Mouse (Mus musculus): ENCODE data around the gene Ikzf1. TPM values are rescaled to one million over a fixed set of nuclear protein-coding genes. Genes with fewer than 3 reads are reported as not detected.

Gene Ikzf1
- total RNA-seq (2021): 1 to 10 TPM; 3.2 to 3.9 TPM
- long read RNA-seq, experiment 1, full-length matches to known transcripts: 2 of 5 reads
- long read RNA-seq, experiment 1, partial matches to known transcripts: 0 of 5 reads
- long read RNA-seq, experiment 1, other reads (novel, unspliced or antisense): 3 of 5 reads
- long read RNA-seq, experiment 2, full-length matches to known transcripts: 4 of 6 reads
- long read RNA-seq, experiment 2, partial matches to known transcripts: 1 of 6 reads
- long read RNA-seq, experiment 2, other reads (novel, unspliced or antisense): 1 of 6 reads

DNA sequence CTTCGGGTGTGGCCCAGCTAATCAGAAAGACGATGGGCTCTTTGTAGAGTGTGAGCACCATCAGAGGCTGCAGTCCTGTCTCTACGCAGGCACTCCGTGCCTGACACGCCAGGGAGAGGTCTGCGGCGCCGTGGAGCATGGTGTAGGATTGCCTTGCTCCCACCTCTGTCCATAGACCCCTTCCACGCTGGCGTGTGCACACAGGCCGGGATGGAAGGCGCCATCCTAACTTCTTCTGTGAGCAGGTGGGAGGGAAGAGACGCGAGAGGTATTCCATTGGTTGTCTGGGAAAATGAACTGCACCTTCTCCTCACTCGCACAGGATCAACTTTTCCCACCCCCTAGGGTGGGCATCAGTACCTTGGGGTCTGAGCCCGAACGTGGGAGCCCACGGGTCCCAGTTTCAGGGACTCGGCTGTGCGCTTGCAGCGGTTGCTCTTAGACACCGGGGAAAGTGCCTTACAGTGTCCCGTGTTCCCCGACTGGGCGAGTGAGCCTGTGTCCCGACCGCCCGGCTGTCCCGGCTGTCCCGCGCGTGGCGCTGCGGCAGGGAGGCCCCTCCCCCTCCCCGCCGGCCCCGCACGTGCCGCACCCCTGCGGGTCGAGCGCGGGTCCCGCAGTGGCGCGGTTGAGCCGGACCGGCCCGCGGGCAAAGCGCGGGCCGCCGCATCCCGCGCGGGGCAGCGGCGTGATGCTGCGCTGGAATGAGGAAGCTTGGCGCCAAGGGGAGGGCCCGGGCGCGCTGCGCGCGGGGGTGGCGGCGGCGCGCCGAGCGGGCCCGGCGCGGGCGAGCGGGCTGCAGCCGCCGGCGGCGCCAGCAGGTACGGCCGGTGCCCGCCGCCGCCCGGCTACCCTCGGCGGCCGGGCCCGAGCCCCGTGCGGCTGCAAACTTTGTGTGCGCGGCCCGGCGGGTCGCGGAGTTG lies at the start of gene Ikzf1:
Gene Ikzf1, plus strand, starts transcription at position 74 of the 923 bp plus-strand sequence.
- no peak for DNase-seq (ENCODE audit: low spot score in 2 of 2)

DNA sequence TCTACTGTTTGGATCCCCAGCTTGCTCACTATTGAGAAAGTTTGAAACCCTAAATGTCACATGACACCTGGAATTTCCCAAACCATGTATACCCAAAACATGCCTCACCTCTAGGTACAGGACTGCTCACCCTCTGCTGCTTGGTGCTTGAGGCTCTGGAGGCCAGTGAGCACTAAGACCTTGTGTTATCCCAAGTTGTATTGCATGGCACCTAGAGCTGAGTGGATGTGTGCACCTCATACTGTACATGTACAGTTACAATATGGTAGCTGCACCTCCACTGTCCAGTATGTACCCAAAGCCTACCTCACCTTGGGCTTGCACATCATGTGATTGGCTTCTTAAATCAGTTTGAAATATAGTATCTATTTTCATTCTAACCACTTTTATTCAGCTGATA lies 40.5 kb upstream of the Ikzf1 start:
- DNase-seq (ENCODE audit: low spot score in 2 of 2): no peak

DNA sequence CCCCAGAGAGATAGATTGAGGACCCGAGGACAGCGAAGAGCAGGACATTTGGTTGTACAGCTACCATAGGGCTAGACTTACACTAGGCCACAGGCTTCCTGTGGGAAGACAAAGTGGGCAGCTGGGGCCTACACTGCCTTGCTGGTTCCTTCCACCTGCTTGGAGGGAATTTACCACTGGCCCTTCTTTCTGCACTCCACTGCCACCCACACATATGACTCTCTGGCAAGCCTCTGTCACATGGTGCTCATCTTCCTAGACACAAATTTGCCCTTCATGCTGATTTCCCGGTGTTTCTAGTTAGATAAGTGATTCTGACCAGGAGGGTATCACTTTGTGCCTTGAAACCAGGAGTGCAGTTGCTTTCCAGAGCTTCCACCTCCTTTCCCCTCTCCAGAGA lies 28.4 kb upstream of the Ikzf1 start:
- no peak for DNase-seq (ENCODE audit: low spot score in 2 of 2)

DNA sequence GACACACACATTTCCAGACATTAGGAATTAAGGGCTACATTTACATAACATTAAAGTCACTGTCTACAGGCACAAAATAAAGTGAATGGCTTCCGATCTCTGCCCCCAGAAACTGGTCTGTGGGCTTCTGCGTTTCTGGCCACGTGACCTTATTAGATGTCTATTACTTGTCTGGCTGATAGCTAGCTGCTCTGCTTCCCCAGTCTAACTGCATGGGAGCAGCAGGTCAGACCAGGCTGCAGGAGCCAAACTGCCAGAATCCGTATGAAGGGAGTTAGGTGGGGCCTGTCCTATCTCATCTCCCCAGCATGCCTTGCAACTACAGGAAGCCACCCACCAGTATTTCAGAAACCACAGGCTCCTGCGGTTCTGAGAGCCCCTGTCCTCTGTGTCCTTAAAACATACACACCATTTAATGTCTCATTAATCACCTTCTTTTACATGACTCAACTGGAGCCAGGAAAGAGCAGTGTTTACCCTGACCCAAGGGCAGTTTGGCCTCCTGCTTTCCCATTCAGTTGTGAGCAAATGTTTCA lies 27.7 kb upstream of the Ikzf1 start:
- no peak for DNase-seq (ENCODE audit: low spot score in 2 of 2)

DNA sequence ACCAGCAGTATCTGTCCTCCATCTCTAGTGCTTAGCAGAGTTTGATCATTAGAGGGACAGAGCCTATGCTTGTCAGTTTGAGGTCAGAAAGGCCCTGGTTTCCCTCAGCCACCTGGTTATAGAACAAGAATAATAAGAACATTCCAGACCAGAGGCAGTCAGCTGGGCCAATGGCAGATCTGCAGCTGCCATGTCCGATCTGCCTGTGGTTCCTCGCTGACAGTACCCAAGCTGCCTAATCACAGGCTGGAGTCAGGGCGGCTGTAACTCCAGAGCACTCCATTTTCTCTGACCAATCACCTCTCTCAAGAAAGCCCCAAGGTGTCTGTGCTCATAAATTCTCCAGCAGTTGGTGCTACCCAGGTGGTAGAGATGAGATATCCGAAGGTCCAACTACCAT lies 27.2 kb upstream of the Ikzf1 start:
- DNase-seq (ENCODE audit: low spot score in 2 of 2): no peak

DNA sequence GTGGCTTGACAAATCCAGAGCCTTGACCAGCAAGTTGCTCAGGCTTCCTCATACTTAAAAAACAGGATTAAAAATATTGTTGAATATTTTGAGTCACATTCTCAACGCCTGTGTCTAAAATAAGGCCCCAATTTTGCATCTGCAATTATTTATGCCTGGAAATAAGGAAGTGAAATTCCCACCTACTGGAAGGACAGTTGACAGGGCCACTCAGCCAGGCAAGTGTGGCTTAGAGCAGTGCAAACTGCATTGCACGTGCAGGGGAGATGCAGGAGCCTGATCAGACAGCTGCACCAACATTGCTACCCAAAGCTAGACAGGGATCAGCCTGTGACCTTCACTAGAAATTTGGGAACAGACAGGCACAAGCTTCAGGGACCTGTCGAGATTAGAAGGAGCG lies 26.0 kb upstream of the Ikzf1 start:
- DNase-seq (ENCODE audit: low spot score in 2 of 2): no peak

DNA sequence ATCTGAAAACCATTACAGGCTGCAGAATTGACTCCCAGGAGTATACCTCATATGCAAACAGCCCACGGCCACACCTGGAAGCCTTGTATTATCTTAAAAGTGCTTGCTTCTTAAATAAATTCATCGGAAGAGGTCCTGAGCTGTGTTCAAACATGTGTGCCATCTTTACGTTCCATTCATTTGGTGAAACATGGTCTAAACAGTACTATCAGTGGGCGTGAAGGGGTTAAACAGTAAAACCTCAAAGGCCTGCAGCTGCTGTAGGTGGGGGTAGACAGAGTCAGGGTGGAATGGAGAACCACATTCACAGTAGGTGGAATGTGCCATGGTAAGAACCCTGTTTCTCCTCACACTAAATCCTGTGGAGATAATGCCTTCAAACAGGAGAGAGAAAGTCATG lies 24.2 kb upstream of the Ikzf1 start:
- DNase-seq (ENCODE audit: low spot score in 2 of 2): no peak

DNA sequence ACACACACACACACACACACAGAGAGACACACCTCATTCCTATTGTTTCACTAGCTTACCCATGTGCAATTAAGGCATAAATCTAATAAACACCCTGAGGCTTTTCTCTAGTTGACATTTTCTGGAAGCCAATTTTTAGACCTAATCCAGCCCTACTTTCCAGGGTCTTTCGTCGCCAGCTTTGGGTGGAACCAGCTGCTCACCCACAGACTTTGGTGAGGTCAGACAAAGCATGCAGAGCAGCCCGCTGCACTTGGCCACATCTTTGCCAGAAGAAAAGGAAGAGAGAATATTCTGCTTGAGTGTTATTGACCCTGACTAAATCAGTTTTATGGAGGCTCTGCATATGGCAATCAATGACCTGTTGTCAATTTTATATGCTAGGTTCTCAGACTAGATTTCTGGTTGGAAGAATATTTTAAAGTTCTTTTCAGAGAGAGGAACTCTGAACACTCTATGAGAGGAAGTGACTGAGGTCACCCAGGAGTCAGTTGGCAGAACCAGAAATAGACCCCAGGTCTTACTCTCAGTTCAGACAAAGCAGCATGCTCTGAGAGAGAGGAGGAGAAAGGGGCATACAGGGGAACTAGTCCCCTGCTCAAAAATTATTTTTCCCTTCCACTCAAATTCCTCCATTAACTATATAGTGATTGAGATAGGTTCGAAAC lies 17.4 kb upstream of the Ikzf1 start:
- no peak for DNase-seq (ENCODE audit: low spot score in 2 of 2)

DNA sequence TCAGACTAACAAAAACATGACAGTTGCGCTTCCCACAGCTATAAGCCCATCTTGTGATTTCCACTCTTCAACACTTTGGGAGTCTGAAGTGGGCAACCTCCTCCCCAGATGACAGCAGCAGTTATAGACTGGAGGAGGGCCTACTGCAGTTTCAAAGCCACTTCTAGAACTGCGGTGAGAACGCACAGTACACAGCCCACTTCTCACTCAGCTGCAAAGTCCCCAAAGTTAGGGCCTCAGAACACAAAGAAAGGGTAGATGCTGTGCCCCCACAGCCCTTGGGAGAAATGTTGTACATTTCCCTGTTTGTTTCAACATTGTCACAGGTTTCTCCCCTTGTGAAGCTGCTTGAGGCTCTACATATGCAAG lies 16.9 kb upstream of the Ikzf1 start:
- no peak for DNase-seq (ENCODE audit: low spot score in 2 of 2)

DNA sequence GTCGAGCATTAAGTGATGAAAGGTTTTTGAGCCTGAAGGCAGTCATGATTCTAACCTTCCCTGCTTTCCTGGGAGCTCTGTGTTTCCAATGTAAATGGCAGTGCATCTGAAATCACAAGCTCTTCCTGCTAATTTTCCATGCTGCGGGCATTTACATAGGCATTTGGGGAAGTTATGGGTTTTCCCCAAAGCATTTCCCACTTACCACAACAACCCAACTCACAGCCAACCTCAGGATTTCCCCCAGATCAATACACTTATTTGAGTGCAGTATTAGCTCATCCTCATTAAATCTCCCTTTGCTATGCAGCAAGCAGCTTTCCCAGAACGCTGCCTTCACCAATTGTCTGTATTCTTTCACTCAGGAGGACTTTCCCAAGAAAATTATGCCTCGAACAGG lies 11.8 kb upstream of the Ikzf1 start:
- DNase-seq (ENCODE audit: low spot score in 2 of 2): no peak

DNA sequence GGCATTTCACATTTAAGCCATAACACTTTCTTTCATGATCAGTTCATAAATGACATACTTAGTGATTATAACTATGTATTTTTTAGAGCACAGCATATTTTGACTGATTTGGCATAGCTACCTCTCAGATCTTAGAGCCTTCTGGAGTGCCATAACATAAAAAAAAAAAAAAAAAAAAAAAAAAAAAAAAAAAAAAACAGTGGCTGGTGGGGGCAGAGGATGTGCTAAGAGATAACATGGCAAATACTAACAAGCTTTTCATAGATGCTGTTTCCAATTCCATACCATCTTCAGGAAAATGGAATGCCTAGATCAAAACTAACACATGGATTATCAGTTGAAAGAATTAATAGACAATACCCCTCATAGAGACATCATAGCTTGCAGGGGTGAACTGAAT lies 9.7 kb upstream of the Ikzf1 start:
- DNase-seq (ENCODE audit: low spot score in 2 of 2): no peak

DNA sequence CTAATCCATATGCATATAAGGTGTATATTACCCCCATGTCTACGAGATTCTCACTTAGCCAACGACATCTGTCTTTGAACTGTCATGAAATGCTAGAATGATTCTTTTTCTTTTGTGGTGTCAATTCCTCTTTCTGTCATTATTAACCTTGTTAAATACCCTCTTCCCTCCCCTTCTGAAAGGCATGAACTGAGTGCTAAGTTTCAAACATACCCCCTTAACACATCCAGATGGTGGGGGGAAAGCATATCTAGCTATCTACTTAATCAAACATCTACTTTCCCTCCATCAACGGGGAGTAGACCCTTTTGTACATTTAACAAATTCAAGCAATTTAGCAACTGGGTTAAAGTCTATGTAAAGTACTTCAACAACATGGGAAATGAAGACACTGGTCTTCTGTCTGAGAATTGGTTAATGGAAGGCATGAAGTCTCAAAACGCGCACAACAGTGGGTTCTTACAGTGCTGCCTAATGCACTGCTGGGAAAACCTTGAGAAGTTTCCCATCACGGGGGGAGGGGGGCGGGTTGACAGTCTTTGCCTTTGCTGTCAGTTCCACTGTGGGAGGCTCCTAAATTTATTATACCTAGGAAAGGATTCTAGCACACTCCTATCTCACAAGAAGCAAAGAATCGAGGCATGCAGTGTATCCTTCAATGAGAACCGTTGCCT lies 8.6 kb upstream of the Ikzf1 start:
- no peak for DNase-seq (ENCODE audit: low spot score in 2 of 2)

DNA sequence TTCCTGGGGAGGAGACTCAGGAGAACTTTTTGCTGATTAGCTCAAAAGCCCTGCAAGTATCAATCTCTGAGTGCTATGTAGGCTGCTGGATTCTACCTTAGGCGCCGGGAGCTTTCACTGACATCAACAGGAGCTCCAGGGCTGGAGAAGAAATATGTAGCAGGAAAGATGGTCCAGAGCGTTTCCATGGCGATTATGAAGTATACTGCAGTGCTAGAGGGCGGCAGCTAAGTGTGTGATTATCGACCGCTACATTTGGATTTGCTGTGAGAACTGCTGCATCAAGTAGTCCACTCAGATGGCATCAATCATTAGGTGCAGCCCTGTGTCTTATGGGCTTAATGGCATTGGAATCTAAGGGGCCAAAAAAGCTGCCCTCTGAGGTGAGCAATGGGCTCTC lies 7.6 kb upstream of the Ikzf1 start:
- no peak for DNase-seq (ENCODE audit: low spot score in 2 of 2)

DNA sequence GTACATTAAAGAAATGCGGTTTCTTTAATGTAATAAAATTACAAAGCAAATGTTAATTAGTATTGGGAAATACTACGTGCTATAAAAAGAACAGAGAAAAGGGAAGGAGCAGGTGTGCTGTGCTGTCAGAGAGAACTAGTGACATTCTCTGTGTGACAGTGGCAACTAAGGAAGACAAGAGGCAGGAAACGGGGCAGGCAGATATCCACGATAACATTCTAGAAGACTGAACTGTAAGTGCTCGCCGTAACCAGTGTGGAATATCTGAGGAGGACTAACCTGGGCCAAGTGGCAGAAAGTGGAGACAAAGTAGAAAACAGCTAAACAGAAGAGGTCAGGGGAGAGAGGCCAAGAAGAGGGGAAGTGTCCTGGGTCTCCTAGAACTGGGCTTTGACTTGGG lies 5.8 kb upstream of the Ikzf1 start:
- DNase-seq (ENCODE audit: low spot score in 2 of 2): no peak

DNA sequence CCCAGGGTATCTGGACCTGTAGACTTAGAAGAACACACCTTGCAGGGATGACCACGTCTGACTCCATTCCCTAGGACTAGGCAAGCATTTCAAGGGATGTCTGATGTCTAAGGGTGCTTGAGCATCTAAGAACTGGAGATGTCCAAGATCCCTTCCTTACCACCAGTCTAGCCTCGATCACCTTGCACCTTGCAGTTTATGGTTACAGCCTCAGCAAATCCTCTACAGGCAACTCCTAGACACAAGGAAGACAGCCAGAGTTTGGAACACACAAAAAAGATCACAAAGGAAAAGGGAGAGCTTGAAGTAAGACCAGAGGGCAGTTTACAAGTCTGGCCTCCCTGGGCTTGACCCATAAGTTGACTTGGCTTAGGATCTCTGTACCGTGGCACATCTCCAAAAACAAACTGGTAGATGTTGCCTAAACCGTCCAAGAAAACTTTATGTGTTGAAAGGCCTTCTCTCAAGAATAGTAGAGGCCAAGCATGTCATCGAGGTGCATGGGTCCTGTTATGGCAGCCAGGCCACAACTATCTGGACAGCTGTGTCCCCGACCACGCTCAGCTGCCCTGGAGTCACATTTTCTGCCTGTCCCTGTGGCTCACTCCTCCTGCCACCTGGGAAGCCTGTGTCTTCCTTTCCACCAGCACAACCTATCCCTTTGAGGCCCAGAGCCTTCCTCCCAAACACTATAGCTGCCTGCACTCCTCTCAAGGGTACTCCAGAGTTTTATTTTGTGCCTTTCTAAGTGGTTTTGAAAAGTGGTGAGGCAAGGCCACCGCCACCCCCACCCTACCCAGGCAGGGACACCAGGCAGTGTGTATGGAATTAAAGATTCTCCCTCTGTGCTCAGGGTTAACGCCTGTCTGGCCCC lies 510 bp upstream of the Ikzf1 start:
- no peak for DNase-seq (ENCODE audit: low spot score in 2 of 2)

DNA sequence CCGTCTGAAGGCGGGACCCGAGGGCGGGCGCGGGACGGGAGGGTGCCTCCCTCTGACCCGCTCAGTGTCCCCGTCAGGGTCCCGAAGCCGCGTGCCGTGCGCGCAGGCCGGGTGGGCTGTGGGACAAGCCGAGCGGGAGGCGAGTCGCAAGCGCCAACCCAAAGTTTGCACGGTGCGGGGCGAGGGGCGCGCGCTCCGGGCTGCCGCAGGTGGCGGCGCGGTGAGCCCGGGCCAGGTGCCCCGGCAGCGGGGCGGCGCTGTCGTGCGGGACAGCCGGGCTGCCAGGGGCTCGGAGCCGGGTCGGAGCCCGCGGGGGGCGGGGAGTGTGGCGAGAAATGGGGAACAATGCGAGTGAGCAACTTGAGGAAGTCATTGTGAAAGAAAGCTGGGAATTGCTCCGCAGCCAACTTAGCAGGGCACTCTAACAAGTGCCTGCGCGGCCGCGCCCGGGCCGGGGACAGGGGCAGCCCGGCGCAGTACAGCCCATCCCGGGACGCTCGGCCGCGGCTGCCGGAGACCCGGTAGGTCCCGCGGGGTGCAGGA lies 1.1 kb downstream of the Ikzf1 start:
- peak; percentile 32 to 36 for DNase-seq (ENCODE audit: low spot score in 2 of 2)

DNA sequence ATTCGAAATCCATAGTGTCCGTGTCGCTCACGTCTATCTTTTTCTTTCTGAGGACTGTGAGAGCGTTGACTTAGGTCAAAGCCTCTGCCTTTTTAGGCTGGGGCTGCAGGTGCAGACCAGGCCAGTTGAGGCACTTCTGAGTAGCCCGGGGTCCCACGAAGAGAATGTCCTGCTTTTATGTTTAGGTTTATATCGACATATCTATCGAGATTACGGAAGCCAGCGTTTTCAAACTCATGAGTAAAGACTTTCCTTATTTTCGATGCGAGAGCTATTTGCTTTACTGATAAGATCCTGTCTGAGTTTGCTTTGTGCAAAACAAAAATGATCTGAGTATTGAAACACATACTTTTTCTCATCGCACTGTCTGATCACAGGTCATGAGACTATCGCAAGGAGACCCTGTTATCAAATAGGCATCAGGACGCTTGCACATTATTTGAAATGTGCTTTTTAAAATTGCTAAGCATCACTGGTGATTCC lies 1.8 kb downstream of the Ikzf1 start:
- no peak for DNase-seq (ENCODE audit: low spot score in 2 of 2)

DNA sequence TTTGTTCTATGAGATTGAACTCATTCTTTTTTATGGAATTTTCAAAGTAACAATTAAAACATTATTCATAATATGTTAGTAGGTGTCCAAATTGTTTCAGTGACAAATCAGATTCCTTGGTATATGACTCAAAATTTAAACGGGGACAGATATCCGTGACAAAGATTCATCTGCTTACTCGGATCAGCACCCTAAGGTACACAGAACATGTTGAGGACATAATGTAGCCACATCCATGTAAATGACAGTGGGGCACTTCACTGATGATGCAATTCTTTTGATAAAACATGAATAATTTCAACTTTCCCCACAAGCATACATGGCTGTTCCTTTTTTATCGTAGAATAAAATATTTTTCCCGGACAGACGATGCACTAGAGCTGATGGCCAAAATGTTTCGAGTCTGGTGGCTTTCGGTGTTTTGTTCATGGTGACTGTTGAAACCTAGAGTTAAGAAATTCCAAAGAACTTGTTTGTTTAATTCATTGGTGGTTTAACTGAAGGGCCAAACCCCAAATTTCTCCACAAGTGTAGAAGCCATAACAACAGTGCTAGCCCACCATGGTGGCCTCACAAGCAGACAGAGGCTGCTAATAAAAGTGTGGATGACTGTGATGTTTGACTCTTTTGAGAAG lies 2.9 kb downstream of the Ikzf1 start:
- no peak for DNase-seq (ENCODE audit: low spot score in 2 of 2)

DNA sequence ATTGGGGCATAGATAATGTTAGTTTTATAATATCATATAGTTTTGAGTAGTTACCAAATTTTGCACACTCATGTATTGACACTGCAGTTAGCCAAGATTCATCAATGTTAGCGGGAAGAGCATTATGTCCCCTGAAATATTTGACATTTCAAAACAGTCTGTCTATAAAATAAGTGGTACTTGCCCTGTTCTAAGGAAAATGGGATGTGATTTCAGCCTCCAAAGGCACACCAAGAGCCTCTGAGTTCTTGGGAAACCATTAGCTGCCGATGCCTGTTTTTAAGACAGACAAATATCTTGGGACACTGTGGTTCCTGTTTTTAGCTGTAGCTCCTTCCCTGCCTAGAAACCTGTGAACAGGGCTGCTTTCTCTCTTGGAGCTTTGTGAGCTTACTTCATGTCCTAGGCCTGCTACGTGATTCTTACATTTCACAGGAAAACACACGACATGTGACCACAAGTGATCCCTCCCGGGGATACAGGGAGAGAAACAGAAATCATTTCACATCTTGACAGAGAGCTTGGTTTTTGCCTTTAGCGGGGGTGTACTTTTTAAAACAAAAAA lies 4.0 kb downstream of the Ikzf1 start:
- no peak for DNase-seq (ENCODE audit: low spot score in 2 of 2)

Data from layer of hippocampus, postnatal 14 days (tissue).